Comparison of ENCODE assay signal across 24 mouse cellular contexts in genomic region chr11:34184266-34184665, GRCm38 (mm10). TPM values are rescaled to one million over a fixed set of nuclear protein-coding genes. Genes with fewer than 3 reads are reported as not detected.
DNase-seq lines count a peak whose midpoint lies in the region; ATAC-seq and TF ChIP-seq lines count a peak whose summit lies in the region.
"Had no signal": no experiment of that assay in that cellular context is flagged by ENCODE, and none has a peak within 500 bp of the region (broad histone marks: within the 10 kb centered on the region; RNA-seq: fewer than 3 reads in every experiment).

No protein-coding gene starts in this region.

- no peak overlapping the region for H3K27ac ChIP-seq in heart, embryonic 11.5 days (ENCODE audit: low read depth, low read length)
- H3K27ac ChIP-seq in liver, adult 2 months (replicated peaks; ENCODE audit: insufficient read depth, low read depth, low read length) = no peak overlapping the region
- H3K27ac ChIP-seq: forebrain, embryonic 15.5 days; midbrain, embryonic 10.5 days had no signal

- H3K27me3 ChIP-seq in heart, embryonic 11.5 days (ENCODE audit: control insufficient read depth, insufficient read depth, low read length) = no peaks in the 10 kb centered on the region
- no peaks in the 10 kb centered on the region for H3K27me3 ChIP-seq in liver, adult 2 months (ENCODE audit: control insufficient read depth, insufficient read depth, low read length)
- H3K27me3 ChIP-seq: forebrain, embryonic 15.5 days had no signal

- H3K4me2 ChIP-seq in heart, embryonic 11.5 days = no peak overlapping the region
- H3K4me2 ChIP-seq: forebrain, embryonic 15.5 days had no signal

- TF ChIP-seq POLR2A in liver, adult 2 months (IDR thresholded peaks at IDR 0.05; ENCODE audit: extremely low read depth, insufficient read depth, low read length) = no peak

- H3K9me3 ChIP-seq in heart, embryonic 11.5 days (replicated peaks; ENCODE audit: control insufficient read depth, low read length) = no peaks in the 10 kb centered on the region
- H3K9me3 ChIP-seq: forebrain, embryonic 15.5 days; midbrain, embryonic 10.5 days had no signal

- DNase-seq in heart, adult 11 months = peak; percentile 93
- peak; percentile 26 for DNase-seq in liver, adult 2 months (ENCODE audit: extremely low read depth, low read depth, low spot score)
- DNase-seq in liver = no peak
- peak; percentile 44 for DNase-seq in kidney, adult 9 months
- DNase-seq in kidney, postnatal 36 days = peak; percentile 36 to 72
- no peak for DNase-seq in thymus, postnatal 4 days
- no peak for DNase-seq in retina, embryonic 14.5 days (ENCODE audit: low spot score)
- DNase-seq: cerebellum, postnatal 36 days; heart, postnatal 4 days; liver, postnatal 0 days; right cerebral cortex, postnatal 14 days had no signal

- WGBS in heart, embryonic 11.5 days (ENCODE audit: insufficient replicate concordance) = 85% methylated on average over 2 of the region's 2 CpGs
- 52% methylated on average over 2 of the region's 2 CpGs for WGBS in liver, adult 2 months

- H3K36me3 ChIP-seq in heart, embryonic 11.5 days (ENCODE audit: control insufficient read depth, insufficient read depth, low read length) = no peaks in the 10 kb centered on the region
- no peaks in the 10 kb centered on the region for H3K36me3 ChIP-seq in liver, adult 2 months (ENCODE audit: control insufficient read depth, insufficient read depth, low read length)
- H3K36me3 ChIP-seq: forebrain, embryonic 15.5 days; midbrain, embryonic 10.5 days had no signal

- H3K4me3 ChIP-seq in heart, embryonic 11.5 days (ENCODE audit: low read depth, low read length) = no peak overlapping the region
- H3K4me3 ChIP-seq in liver, adult 2 months (ENCODE audit: insufficient read depth, low read depth, low read length) = no peak overlapping the region
- H3K4me3 ChIP-seq: erythroblast, embryonic 14.5 days; forebrain, embryonic 15.5 days; midbrain, embryonic 10.5 days had no signal

- no peak for ATAC-seq in heart, embryonic 11.5 days (replicated peaks; ENCODE audit: insufficient number of reproducible peaks, low FRiP score, low TSS enrichment)
- ATAC-seq: forebrain, embryonic 15.5 days; hindbrain, embryonic 16.5 days; intestine, postnatal 0 days; liver, postnatal 0 days had no signal

- no peak for TF ChIP-seq CTCF in liver, adult 2 months (IDR thresholded peaks at IDR 0.05; ENCODE audit: low read depth, low read length)

- H3K79me2 ChIP-seq in liver, adult 2 months (ENCODE audit: control insufficient read depth, insufficient read depth, low read length) = no peaks in the 10 kb centered on the region

- H3K9ac ChIP-seq in heart, embryonic 11.5 days (ENCODE audit: low read depth, low read length) = no peak overlapping the region
- H3K9ac ChIP-seq in liver, adult 2 months (ENCODE audit: low read depth, low read length) = no peak overlapping the region
- H3K9ac ChIP-seq: forebrain, embryonic 15.5 days; liver, postnatal 0 days had no signal

- H3K4me1 ChIP-seq in heart, embryonic 11.5 days (ENCODE audit: control insufficient read depth, insufficient read depth, low read length) = no peaks in the 10 kb centered on the region
- H3K4me1 ChIP-seq in liver, adult 2 months (ENCODE audit: control insufficient read depth, insufficient read depth, low read length) = no peaks in the 10 kb centered on the region

RNA-seq across cellular contexts. Expression of gene Foxi1, which starts 23.6 kb away (rescaled TPM):
- polyA plus RNA-seq in heart, embryonic 11.5 days (2014; fragmentation: Nextera tagmentation; extraction: Ambion mirVana) = not detected in 2 replicates
- total RNA-seq in liver, adult 2 months (2014; rRNA removed) = not detected in 2 replicates
- polyA plus RNA-seq in liver, adult 2 months (2012; rRNA removed) = not detected in 2 replicates
- total RNA-seq: granulocyte monocyte progenitor cell, adult 5-6 weeks; heart, postnatal 4 days; layer of hippocampus, postnatal 10 days; left cerebral cortex, postnatal 14 days had no signal
- polyA plus RNA-seq: C2C12; forebrain, embryonic 15.5 days; hindbrain, embryonic 16.5 days; intestine, postnatal 0 days; limb, embryonic 14.5 days; liver, postnatal 0 days; midbrain, embryonic 10.5 days; neural tube, embryonic 11.5 days; stomach, embryonic 16.5 days had no signal

Comparison
In these comparisons a context has a peak if more than half of its experiments do, and no peak if none do; other contexts are left out.
1. DNase-seq: peak in heart, adult 11 months (single experiment), liver, adult 2 months (single experiment), kidney, adult 9 months (single experiment) and kidney, postnatal 36 days (2 of 2); none in liver (single experiment), thymus, postnatal 4 days (single experiment) and retina, embryonic 14.5 days (single experiment).